Mouse (Mus musculus): Measurements from ENCODE around the gene BC035044.

GRCm38 (mm10) chr6:128851151-128851550 is 39.8 kb downstream of the BC035044 start:
- TF ChIP-seq CTCF (conservative IDR thresholded peaks at IDR 0.05; ENCODE audit: insufficient read depth, insufficient read length, low read depth, low read length) (no peak), POLR2A (IDR thresholded peaks at IDR 0.05; ENCODE audit: low read depth, low read length) (no peak)

Data from kidney, adult 2 months (tissue).